Mouse (Mus musculus) heart, postnatal 14 days (tissue): ENCODE data around the gene Tecr. TPM values are rescaled to one million over a fixed set of nuclear protein-coding genes. Genes with fewer than 3 reads are reported as not detected.
"Not testable (repeated sequence)": the region's sequence is repeated elsewhere in the genome, so short reads cannot be mapped to it uniquely, and the experiment has no call there.

Source experiments
- DNase-seq, 2 experiments: peaks; one replicate each; pipeline ENCODE4 v3.0.0; 2021 to 2022
- intact Hi-C: fragments of 180-260 bp; cut with DNase I; formaldehyde crosslinking; loops from one replicate; pipeline ENCODE4 v1.15.1; 2025
- total RNA-seq, 2 experiments: library from RNA; stranded (reverse); gene quantifications; 2 replicates each; pipeline ENCODE4 v1.2.3; 2021

The Tecr gene
- total RNA-seq, 2 experiments from 2014 or later: 184 to 210 TPM

DNA sequence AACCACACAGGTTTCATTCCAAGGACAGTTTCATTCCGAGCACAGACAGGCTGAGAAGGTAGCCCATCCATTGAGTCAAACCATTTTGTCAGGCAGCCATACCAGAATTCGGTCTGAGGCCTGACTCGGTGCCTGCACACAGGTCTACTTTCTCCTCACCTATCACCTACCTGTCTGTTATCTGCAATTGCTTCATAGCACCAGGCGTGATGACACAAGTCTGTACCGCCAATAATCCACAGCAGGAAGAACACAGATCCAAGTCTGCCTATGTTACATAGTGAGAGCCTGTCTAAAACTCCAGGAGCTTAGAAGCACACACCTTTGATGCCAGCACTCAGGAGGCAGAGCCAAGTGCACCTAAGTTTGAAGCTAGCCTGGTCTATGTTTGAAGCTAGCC lies 18.9 kb downstream of the Tecr start:
- no peak for DNase-seq
- intact Hi-C loops: no loop called here

DNA sequence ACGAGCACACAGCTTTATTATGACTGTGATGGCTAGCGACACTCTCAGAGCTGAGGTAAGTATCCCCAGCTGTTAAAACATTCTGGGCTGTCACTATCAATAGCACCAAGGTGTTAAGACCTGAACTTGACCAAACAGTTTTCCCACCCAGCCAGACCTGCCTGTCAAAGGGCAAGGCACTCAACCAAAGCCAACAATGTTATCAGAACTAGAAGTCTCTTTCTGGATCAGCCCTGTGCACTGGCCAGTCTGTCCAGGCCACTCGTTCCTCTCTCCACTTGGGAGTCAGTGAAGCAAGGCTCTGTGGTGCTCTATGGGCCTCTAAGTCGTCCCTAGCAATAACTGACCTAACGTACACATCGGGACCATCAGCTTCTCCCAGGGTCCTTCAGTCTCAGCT lies 20.1 kb downstream of the Tecr start:
- intact Hi-C loops: no loop called here
- no peak for DNase-seq

DNA sequence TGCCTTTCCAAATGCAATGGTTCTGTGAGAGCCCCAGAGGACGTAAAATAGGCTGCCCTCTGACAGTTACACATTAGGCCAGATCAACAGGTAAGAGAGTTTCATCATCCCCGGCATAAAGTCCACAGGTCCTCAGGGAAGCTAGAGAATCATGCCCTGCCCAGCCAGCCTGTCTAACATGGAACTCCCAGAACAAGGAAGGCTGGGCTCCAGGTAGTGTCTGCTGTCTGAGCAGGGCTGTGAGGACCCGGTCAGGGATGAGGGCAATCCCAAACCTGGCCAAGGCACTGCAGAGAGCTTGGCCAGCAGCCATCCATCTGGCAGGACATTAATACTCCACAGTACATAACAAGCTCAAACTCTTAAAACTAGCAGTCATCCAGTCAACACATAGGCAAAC lies 22.4 kb downstream of the Tecr start:
- DNase-seq: peak in 1 of 2 experiments; percentile 54
- intact Hi-C loops: no loop called here

DNA sequence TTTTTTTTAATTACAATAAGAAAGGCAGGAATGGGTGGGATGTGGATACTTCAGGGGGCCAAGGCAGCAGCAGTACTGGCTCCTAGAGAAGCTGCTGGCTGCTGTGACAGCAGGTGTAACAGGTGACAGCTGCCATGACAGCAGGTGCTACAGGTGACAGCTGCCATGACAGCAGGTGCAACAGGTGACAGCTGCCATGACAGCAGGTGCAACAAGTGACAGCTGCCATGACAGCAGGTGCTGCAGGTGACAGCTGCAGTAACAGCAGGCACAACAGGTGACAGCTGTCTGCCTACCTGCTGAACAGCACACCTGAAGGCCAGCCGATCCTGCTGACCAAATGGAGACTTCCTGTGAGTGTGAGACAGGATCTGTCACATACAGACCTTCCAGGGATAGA lies 23.0 kb downstream of the Tecr start:
- DNase-seq: no peak
- intact Hi-C loops: no loop called here

DNA sequence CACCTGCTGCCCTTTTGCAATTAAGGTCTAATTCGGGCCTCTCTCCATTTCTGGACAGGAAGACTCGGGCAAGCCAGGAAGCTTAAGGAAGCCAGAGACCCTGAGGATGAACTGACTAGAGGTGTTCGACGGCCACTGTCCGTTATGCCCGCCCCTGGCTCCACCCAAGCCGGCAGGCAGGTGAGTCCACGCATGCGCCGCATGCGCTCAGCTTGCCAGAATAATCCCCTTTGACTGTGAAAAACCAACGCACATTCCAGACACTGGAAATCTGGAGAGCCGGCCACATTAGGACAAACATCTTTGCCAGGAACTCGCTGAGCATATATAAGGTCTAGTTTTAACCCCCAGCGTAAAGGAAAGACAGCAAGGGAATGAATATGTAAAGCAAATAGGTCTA lies 24.5 kb downstream of the Tecr start:
- intact Hi-C loops: no loop called here
- no peak for DNase-seq

DNA sequence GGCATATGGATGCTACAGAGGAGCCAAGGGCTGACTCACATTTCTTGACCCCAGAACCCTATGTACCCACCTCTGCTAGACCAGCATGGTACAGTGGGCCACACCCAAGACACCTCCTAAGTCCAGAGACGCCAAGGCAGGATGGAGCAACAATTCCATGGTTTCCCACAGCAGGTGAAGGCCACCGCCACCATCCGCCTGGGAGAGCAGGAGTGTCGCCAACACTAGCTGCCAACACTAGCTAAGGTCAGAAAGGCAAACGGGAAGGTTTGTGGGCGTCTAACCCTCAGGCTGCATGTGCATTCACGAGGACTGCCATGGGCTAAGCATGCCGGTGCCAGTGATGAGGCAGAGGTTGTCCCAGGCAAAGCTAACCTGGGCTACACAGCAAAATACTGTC lies 25.5 kb downstream of the Tecr start:
- DNase-seq: no peak
- intact Hi-C loops: no loop called here

DNA sequence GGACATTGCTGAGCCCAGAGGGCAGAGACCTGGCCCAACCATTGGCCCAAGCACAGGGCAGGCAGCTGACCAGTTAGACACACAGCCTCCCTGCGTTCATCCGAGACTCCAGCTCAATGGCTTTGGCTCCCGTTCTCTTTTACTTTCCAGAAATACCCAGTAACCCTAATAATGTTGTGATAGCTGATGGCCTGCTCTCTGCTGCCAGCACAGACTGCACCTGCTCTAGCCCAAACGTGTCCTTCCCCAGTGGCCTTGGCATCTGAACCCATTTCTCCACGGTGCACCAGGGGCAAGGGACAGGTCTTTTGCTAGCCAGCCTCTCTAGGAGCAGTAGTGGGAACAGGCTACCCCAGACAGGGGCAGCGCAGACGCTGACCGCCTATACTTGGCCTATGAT lies 26.9 kb downstream of the Tecr start:
- no peak for DNase-seq
- intact Hi-C loops: no loop called here

DNA sequence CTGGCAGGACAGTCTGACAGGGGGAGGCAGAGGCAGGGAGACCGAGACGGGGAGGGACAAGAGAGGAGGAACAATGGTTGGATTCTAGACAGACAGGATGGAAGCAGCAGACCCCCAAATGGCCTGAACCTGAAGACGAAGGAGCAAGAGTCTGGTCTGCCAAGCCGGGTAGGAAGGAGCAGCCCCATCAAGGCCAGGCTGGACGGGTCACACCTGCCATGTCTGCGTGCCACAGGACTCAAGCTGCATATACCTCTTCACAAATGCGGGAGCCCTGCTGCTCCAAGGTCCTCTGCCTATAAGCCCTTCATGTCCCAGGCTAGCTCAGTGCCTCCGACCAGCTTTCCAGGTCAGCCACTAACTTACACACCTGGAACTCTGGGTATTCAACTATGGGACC lies 28.1 kb downstream of the Tecr start:
- no peak for DNase-seq
- intact Hi-C loops: no loop called here

DNA sequence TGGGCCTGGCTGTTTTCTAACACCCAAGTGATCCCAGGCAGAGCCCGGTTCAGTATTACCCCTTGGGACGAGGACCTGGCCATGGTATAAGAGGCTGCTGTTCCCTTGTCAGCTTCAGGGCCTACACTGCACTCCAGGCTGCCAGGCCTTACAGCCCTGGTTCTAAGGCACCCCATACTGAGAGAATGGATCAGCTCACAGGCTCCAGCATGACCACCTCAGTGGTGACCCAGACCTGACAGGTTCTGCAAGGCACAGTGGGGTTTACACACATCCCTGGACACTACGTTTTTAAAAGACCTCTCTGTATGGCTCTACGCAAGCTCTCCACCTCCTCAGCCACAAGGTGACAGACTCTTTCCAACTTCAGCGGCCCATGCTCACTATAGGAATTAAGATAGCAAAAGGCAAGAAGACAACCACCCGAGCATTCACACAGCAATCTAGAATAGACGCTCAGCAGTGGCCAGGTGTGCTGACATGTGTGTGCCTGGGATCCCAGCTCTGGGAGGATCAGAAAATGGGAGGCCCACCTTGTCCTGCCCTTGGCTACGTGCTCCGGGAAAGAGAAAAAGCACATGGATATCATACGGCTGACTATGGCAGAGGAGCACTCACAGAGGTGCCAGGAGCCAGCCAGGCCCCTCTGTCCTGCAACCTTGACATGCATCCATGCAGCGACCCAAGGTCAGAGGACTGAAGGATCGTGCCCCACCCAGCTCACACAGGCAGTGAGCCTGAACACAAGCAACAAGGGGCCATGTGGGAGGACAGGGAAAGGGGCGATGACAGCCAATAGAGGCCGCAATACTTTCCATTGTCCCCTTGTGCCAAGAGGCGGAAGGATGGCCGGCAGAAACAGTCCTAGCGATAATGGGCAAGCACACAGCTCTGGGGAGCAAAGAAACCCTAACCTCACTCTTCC lies 29.4 kb downstream of the Tecr start:
- DNase-seq: no peak
- intact Hi-C loops: no loop called here

DNA sequence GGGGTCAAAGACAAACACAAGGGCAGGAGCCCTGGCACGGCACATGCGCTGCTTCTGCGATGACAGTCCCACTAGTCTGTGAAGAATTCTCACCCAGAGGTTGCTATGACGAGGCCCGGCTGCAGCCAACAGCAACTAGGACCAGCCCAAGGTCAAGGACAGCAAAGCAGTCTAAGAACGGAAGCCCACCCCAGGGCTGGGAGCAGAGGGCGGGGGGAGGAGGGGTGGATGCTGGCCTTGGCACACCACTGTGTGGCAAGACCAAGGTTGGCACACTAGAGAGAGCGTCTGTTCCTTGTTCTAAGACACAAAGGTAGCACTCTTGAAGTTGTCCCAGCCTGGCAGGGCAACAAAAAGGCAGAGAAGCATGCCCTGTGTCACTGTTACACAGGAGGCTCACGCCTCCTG lies 30.4 kb downstream of the Tecr start:
- DNase-seq: peak in 1 of 2 experiments; percentile 60
- intact Hi-C loops: no loop called here

DNA sequence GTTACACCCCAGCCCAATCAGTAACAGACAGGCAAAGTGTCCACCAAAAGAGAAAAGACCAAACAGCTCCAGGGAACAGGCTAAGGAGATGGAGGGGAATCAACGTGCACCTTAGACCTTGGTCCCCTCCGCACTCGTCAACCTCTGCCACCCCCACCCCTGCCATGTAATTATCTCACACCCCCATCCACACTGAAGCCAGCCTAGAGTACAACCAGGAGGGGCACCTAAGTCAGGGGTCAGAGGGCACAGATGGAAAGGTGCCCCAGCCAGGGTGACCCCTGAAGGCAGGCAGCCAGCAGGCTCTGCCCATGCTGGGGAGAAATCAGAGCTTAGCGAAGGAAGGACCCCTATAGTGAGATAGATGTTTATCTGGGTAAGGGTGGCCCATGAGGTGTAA lies 30.9 kb downstream of the Tecr start:
- no peak for DNase-seq
- intact Hi-C loops: no loop called here

DNA sequence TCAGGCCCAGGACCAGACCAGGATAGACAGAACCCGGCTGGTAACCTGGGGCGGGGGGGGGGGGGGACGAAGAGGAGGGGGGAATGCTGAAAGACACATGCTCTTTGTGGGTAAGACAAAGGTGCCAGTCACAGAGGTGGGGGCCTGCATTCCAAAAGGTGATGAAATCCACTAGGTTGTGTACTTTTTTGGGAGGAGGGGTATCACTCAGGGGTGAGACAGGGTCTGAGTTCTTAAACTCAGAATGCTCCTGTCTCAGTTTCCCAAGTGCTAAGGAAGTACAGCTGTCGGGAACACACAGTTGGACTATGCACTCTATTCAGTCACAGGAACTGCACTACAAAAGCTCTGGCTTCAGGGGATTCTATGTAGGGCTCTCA lies 31.3 kb downstream of the Tecr start:
- no peak for DNase-seq
- intact Hi-C loops: no loop called here

DNA sequence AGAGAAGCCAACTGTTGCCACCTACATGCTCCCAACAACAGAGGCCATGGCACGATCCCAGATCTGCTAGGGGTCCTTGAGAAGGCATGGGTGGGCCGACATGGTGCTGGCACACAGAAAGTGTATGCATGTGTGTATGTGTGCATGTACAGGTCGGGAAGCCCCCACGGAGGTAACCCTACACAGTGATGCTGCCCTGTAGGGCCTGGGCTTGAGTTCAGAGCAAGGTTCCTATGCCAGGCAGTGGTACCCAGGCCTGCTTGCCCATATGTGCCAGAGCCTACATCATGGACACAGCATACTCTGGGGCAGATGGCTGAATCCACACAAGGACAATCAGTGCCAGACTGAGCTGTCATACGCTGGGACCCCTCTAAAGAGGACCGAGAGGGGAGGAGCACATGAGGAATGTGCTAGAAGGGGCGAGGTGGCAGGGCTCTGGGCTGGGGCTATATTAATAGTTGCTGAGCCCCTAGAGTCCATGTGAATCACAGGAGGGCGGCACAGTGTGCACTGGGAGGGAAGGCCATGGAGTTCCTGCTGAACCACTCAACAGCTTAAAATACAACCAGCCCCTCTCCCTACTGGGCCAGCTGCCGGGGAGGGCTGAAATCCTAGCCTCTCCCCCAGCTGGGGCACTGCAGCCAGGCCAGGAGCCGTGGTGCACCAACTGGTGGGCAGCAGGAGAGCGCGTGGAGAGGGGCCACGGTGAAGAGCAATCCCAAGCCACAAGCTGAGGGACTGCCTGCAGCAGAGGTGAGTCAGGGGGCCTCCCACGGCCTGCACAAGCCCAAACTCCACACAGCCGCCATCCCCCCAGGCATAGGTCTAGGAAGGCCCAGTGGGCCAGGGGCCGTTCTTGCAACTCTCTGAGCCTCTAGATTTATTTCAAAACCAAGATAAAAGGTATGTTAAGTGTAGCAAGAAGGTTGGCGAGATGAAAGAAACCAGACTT lies 31.9 kb downstream of the Tecr start:
- peak in 1 of 2 experiments; percentile 40 for DNase-seq
- intact Hi-C loops: no loop called here

DNA sequence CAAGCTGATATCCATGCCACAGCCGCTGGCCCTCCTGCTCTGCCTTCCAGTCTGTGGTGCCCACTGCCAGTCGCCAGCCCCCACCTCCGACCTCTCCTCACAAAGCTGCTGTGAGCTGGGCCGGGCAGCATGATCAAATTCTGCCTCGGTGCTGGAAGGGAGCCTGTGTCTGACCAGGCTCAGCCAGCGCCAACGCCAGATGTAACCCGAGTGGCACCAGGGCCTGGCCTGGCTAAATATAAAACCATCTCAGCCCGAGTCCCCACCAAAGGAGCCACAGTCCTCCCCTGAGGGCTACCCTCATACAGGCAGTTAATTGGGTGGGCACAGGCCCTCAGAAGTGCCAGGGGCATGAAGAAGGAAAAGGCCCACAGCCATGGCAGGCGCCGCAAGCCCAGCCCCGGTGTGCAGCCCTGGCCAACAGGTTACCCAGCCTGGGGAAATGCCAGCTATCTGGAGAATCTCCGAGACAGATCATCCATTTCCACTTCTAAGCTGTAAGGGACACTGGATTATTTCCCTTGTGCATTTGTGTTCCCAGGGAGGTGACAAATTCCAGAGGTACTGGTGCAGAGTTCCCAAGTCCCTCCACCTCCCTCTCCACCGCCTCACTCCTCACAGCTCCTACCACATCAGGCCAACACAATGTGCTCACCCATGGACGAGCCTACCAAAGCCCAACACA lies 33.0 kb downstream of the Tecr start:
- intact Hi-C loops: loop anchor here (5.0 kb wide), 1 partner anchor 48 kb away; no protein-coding TSS in a partner anchor
- DNase-seq: no peak

DNA sequence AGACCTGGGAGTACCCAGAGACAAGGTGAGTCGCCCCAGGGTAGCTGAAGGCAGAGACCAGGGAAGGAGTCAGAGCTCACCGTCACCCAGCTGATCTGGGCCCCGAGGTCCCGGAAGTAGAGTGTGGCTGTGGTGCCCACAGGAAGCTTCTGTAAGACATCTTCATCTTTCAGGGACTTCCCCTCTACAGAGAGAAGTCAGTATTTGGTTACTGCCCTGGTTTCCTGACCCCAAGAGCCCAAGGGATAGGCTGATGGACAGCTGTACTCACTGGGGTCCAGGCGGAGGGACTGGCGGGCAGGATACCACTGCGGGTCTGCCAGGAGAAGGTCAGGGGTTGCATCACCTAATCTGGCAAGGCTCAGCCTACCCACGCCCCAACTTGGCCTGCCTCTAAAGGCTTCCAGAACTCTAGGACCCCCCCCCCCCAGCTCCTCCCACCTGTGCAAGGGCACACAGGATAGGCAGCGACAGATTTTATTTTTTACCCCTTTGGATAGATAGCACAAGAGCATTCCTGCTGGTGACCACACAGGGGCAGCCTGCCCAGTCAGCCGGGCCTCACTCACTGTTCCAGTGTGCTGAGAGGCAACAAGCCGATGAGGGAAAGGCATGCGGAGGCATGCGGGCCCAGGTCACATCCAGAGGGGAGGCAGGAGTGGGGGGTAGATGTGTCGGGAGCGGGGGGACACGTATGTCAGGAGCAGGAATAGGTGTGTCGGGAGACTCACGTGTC lies 34.5 kb downstream of the Tecr start:
- intact Hi-C loops: loop anchor here (5.0 kb wide), 1 partner anchor 49 kb away; no protein-coding TSS in a partner anchor
- peak in 1 of 2 experiments; percentile 72 for DNase-seq

DNA sequence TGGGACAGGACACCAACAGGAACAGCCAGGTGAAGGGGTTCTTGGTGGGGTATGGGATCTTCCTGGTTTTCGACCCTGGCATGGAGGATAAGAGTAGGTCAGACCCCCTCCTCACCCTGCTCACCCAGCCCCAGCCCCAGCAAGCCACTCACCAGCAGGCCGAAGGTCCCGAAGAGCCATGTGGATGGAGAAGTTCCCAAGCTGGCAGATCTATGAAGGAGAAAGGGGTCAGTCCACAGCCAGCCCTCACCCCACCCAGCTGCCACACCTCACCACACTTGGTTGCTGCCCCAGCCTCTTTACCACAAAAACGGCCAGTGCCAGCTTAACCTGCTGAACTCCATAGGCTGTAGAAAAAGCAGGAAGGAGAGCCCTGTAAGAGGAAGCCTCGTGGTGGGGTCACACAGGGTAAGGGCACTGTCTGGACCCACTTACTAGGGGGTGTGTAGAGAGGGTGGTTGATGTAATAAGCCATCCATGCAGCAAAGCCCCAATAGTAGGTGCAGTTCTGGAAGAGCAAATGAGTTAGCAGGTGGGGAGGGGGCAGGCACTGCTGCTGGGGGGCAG lies 35.4 kb downstream of the Tecr start:
- no peak for DNase-seq
- intact Hi-C loops: loop anchor here (5.0 kb wide), 1 partner anchor 50 kb away; no protein-coding TSS in a partner anchor

DNA sequence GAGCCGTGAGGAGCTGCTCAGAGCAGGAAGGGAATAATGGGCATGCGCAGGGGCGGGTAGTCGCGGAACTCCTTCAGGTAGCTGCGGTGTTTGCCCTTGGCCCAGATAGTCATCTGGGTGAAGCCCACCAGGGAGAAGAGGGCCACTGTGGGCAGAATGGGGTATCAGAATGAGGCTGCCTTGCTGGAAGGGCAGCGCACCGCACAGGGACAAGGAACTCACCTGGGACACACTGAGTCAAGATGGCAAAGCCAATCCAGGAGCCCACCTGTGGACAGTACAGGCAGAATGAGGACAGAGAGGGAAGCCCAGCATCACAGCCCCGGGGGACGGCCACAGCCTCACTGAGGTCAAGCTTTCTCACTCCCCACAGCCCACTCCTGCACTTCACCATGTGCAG lies 36.0 kb downstream of the Tecr start:
- intact Hi-C loops: loop anchor here (5.0 kb wide), 1 partner anchor 51 kb away; no protein-coding TSS in a partner anchor

DNA sequence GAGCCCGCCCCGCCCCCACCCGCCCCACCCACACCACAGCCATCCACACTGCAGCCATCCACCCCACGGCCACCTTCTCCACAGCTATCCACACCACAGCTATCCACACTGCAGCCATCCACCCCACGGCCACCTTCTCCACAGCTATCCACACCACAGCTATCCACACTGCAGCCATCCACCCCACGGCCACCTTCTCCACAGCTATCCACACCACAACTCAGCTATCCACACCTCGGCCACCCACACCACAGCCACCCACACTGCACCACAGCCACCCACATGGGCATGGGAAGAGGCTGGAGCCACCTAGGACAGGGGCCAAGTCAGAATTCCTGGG lies 36.8 kb downstream of the Tecr start:
- not testable (repeated sequence) for DNase-seq

More for the DNA sequence above, 36.0 kb downstream of the Tecr start:
- no peak for DNase-seq

DNA sequence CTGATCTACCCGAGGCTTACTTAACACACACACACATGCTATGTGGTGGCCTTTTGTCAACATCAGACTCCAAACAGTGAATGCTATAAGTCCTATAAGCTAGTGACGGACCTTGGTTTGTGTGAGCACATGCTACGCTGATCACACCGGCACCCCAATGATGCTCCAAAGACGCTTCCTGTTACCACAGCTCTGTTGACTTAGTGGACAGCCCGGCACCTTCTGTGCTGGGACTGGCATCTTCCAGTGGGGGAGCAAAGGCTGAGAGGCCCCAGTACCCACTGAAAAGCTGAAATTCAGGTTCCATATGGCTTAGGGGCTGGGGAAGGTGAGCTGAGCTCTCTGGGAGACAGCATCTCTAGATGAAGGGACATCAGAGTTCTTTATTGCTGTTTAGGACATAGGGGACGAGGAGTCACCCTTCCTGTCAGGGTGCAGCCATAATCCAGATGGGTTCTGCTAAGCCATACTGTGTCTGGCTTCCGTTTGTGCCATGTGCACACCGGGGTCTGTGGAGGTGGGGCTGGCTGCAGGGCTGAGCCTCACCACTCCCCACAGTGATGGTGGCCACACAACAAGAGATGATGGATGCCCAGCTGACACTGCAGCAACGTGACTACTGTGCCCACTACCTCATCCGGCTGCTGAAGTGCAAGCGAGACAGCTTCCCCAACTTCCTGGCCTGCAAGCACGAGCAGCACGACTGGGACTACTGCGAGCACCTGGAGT lies 37.3 kb downstream of the Tecr start:
- DNase-seq: no peak
- intact Hi-C loops: loop anchor here (5.0 kb wide), 1 partner anchor 52 kb away; no protein-coding TSS in a partner anchor

More for the DNA sequence above, 36.8 kb downstream of the Tecr start:
- intact Hi-C loops: loop anchor here (5.0 kb wide), 1 partner anchor 51 kb away; no protein-coding TSS in a partner anchor
